Mouse (Mus musculus) limb, embryonic 11.5 days (tissue): ENCODE measurements around the gene Preb. TPM values are rescaled to one million over a fixed set of nuclear protein-coding genes. Genes with fewer than 3 reads are reported as not detected.

Experiments
- ATAC-seq: fragments of 200-750 bp; cut with Nextera tagmentation; 2 replicates; pipeline ENCODE4 v1.8.0; 2017; ENCODE audit warnings: low read depth; ENCODE audit not compliant: insufficient number of reproducible peaks, low FRiP score, low TSS enrichment
- DNase-seq: peaks from one replicate; pipeline ENCODE4 v3.0.0-alpha.2; 2015; ENCODE audit warnings: low spot score
- H3K27ac ChIP-seq: fragments of 300-500 bp; sonication (generic); replicated peaks from 2 replicates; pipeline ENCODE4 v1.5.1; 2014; ENCODE audit warnings: low read depth, mild to moderate bottlenecking, low read length
- H3K27me3 ChIP-seq: fragments of 300-500 bp; sonication (generic); 2 replicates; pipeline ENCODE4 v1.6.1; 2014; ENCODE audit warnings: mild to moderate bottlenecking, low read length, mixed read lengths; ENCODE audit not compliant: control insufficient read depth, insufficient read depth
- H3K36me3 ChIP-seq: fragments of 300-500 bp; sonication (generic); 2 replicates; pipeline ENCODE4 v1.6.1; 2014; ENCODE audit warnings: mild to moderate bottlenecking, low read length, moderate library complexity, mixed read lengths; ENCODE audit not compliant: control insufficient read depth, insufficient read depth
- H3K4me1 ChIP-seq: fragments of 300-500 bp; sonication (generic); 2 replicates; pipeline ENCODE4 v1.6.1; 2014; ENCODE audit warnings: low read length, mixed read lengths; ENCODE audit not compliant: control insufficient read depth, insufficient read depth
- H3K4me2 ChIP-seq: fragments of 300-500 bp; sonication (generic); 2 replicates; pipeline ENCODE4 v1.6.1; 2014; ENCODE audit warnings: low read depth, mild to moderate bottlenecking, moderate library complexity; ENCODE audit not compliant: severe bottlenecking
- H3K4me3 ChIP-seq: fragments of 300-500 bp; sonication (generic); 2 replicates; pipeline ENCODE4 v1.5.1; 2014; ENCODE audit warnings: low read depth, low read length
- H3K9ac ChIP-seq: fragments of 300-500 bp; sonication (generic); 2 replicates; pipeline ENCODE4 v1.6.1; 2014; ENCODE audit warnings: mild to moderate bottlenecking, low read length
- H3K9me3 ChIP-seq: fragments of 300-500 bp; sonication (generic); 2 replicates; pipeline ENCODE4 v1.6.1; 2016; ENCODE audit warnings: low read length; ENCODE audit not compliant: control insufficient read depth
- WGBS: fragments of 180-500 bp; shearing (Covaris S2); extraction: QIAGEN DNeasy Blood & Tissue Kit; methylation state at CpG from one replicate; pipeline ENCODE4 v1.1.7; 2014; 5-methylcytosine and 5-hydroxymethylcytosine counted together
- polyA plus RNA-seq: library from polyadenylated mRNA; unstranded; fragments of >200 nt; fragmentation: Nextera tagmentation; extraction: Ambion mirVana; gene quantifications from 2 replicates; pipeline ENCODE4 v1.2.1, GENCODE M21; 2014

Preb gene
- polyA plus RNA-seq, 1 experiment from 2014 or later, result 96.5 TPM

DNA sequence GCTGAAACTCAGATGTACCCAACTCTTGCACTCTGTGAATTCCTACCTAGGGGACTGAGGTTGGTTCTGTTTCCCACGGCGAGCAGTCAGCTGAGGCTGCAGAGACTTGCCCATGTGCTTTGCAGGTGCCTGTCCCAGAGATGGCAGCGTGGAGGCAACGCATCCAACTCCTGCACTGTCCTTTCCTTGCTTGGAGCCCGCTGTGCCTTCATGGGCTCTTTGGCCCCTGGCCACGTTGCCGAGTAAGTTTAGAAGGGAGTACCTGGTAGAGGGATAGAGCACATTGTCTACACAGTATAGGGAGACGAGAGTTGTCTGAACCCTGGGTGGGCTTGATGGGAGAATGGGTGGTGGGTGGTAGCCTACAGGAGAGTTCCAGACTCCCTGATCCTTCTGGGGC, 35.5 kb downstream of the Preb start:
- H3K4me2 ChIP-seq, result no peak overlapping the region
- ATAC-seq (no peak), DNase-seq (no peak)
- 78% methylated on average over 8 of the region's 8 CpGs for WGBS
- H3K36me3 ChIP-seq, result peaks cover 3% of the 10 kb centered on the region; the same call in 1 of the 2 replicates
- no peaks in the 10 kb centered on the region for H3K27me3 ChIP-seq
- no peak overlapping the region for H3K9ac ChIP-seq
- H3K27ac ChIP-seq, result no peak overlapping the region
- H3K4me1 ChIP-seq, result peaks cover 8% of the 10 kb centered on the region
- no peak overlapping the region for H3K4me3 ChIP-seq
- no peaks in the 10 kb centered on the region for H3K9me3 ChIP-seq

DNA sequence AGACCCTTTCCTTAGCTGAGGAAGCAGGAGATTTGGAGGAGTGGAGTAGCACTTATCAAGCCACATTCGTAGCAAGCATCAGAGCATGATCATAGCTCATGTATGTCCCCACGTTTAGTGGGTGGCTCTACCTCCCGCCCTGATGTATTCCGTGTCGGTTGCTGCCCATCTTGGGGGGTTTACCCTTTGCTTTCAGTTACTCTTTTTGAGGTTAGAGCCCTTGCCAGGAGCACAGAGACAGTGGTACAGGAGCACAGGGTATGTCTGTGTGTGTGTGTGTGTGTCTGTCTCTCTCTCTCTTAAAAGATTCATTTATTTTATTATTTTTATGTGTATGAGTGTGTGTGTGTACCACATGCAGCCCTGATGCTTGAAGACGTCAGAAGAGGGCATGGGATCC, 37.0 kb downstream of the Preb start:
- ATAC-seq (no peak), DNase-seq (no peak)
- Histone ChIP-seq H3K9me3 (no peaks in the 10 kb centered on the region), H3K9ac (no peak overlapping the region), H3K36me3 (peaks cover 10% of the 10 kb centered on the region; the same call in 1 of the 2 replicates), H3K27ac (no peak overlapping the region), H3K4me1 (peaks cover 8% of the 10 kb centered on the region), H3K4me3 (no peak overlapping the region), H3K27me3 (no peaks in the 10 kb centered on the region), H3K4me2 (no peak overlapping the region)
- WGBS, result 89% methylated on average over 6 of the region's 6 CpGs

DNA sequence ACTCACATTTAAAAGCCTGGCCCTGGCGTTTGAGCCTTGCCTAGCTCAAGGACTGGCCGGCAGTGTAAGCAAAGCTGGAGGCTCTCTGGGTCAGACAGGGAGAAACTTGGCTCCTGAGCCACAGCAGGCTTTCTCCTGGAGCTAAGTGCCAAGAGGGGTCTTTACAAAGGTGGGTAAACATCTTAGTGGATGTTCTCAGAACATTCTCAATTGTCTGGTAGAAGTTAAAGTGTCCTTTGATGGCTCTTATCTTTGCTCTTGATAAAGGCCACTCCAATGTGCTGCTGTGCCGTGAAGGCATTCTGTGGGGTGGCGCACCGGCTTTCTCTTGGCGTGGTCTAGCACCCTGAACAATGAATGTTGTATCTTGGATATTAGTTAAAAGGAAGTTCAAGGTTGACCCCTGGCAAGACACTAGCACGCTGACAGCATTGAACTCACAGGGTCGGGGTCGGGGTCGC, 37.5 kb downstream of the Preb start:
- ATAC-seq, result no peak
- no peak for DNase-seq
- no peaks in the 10 kb centered on the region for H3K9me3 ChIP-seq
- no peak overlapping the region for H3K4me3 ChIP-seq
- no peak overlapping the region for H3K27ac ChIP-seq
- peaks cover 8% of the 10 kb centered on the region for H3K4me1 ChIP-seq
- H3K36me3 ChIP-seq, result peaks cover 14% of the 10 kb centered on the region; the same call in 1 of the 2 replicates
- 77% methylated on average over 10 of the region's 10 CpGs for WGBS
- H3K4me2 ChIP-seq, result no peak overlapping the region
- H3K27me3 ChIP-seq, result no peaks in the 10 kb centered on the region
- no peak overlapping the region for H3K9ac ChIP-seq

DNA sequence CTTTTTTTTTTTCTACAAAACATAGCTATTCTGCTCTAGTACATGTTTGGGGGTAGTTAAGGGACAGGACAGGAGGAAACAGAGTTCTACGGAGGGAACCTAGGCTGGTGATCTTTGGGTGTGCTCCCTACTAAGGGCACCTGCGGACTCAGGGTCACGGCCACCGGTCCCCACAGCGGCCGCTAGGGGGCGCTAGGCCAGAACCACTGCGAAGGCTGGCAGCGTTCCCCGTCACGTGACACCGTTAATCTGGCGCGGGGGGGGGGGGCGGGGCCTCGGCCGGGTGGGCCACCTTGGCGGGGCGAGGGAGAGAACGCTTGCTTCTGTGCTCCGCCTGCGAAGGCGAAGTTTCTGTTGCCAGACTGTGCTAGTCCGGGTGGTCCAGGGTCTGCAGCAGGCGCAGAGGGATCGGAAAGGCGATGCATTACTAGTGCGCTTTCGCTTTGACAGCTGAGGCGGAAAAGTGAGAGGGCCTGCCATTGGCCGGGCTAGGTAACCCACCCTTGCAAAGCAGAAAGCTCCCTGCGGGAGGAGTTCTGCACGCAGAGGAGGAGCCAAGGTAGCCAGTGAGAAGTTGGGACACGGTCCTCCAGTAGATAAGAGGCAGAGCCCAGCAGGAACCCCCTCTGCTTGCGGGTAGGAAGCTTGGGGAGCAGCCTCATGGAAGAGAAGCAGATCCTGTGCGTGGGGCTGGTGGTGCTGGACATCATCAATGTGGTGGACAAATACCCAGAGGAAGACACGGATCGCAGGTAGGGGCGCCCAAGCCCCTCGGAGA, 38.7 kb downstream of the Preb start, which contains the start of gene Khk:
Gene Khk, plus strand, starts transcription at position 176 of the 778 bp plus-strand sequence.
- Histone ChIP-seq H3K9ac (peak within 1 kb of the TSS; percentile 54), H3K27me3 (no peaks in the 10 kb centered on the region), H3K9me3 (no peaks in the 10 kb centered on the region), H3K27ac (peak within 1 kb of the TSS; percentile 71; the same call in 1 of the 2 replicates), H3K4me1 (peaks cover 8% of the 10 kb centered on the region), H3K36me3 (peaks cover 14% of the 10 kb centered on the region; the same call in 1 of the 2 replicates), H3K4me3 (peak within 1 kb of the TSS; percentile 37), H3K4me2 (peak within 1 kb of the TSS; percentile 67)
- WGBS, result under 1% methylated on average over 40 of the region's 40 CpGs
- ATAC-seq (peak; percentile 85), DNase-seq (peak; percentile 95)

DNA sequence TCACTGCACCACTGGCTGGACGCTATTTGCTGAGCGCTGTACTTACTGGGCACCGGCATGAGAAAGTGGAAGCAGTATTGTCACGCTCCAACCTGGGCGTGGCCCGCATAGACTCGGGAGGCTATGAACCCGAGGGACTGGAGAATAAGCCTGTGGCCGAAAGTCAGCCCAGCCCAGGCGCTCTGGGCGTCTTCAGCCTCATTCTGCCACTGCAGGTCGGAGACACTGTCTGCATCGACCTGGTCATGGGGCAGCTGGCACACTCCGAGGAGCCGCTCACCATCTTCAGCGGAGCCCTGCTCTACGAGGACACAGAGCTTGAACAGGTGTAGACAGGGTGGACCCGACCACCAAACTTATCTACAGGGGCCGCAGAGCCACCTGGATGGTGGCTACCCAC, 39.5 kb downstream of the Preb start:
- Histone ChIP-seq H3K4me3 (no peak overlapping the region), H3K9ac (no peak overlapping the region), H3K4me2 (no peak overlapping the region), H3K36me3 (peaks cover 14% of the 10 kb centered on the region; the same call in 1 of the 2 replicates), H3K9me3 (no peaks in the 10 kb centered on the region), H3K27me3 (no peaks in the 10 kb centered on the region), H3K27ac (no peak overlapping the region), H3K4me1 (peaks cover 12% of the 10 kb centered on the region)
- DNase-seq (no peak), ATAC-seq (0 out of 2 replicates have a peak, but pooled peaks have one; percentile 7)
- 67% methylated on average over 19 of the region's 19 CpGs for WGBS

DNA sequence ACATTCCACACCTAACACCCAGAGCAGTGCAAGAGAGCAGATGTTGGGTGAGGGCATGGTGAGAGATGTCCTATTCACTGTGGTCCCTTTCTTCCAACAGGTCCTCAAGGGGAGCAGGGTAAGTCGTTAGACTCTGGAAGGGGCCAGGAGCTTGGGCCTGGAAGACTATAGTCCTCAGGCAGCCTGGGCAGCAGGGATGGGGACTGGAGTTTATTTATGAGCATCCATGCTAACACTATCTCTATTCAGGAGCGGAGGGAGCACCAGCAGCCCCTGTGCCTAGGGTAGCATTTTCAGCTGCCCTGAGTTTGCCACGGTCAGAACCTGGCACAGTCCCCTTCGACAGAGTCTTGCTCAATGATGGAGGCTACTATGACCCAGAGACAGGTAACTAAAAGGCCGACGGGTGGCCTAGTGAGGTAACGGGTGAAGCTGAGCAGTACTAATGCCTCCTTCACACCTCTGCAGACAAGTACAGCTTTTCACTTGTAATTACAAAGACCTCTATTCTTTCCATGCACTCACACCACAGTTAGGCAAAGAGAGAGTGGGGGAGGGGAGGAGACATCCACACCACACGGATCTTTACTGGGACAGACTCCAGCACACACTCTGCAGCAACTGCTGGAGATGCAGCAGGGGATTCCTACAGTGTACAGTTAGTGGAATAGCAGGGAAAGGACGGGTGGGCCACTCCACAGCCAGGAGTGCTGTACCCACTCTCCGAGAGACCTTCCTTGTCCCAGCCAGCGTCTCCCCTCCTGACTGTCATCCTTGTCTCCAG, 40.1 kb downstream of the Preb start:
- Histone ChIP-seq H3K4me1 (peaks cover 17% of the 10 kb centered on the region), H3K4me3 (no peak overlapping the region), H3K9ac (no peak overlapping the region), H3K27me3 (no peaks in the 10 kb centered on the region), H3K4me2 (no peak overlapping the region), H3K36me3 (peaks cover 14% of the 10 kb centered on the region; the same call in 1 of the 2 replicates), H3K9me3 (no peaks in the 10 kb centered on the region), H3K27ac (no peak overlapping the region)
- DNase-seq (no peak), ATAC-seq (no peak)
- 75% methylated on average over 11 of the region's 11 CpGs for WGBS

DNA sequence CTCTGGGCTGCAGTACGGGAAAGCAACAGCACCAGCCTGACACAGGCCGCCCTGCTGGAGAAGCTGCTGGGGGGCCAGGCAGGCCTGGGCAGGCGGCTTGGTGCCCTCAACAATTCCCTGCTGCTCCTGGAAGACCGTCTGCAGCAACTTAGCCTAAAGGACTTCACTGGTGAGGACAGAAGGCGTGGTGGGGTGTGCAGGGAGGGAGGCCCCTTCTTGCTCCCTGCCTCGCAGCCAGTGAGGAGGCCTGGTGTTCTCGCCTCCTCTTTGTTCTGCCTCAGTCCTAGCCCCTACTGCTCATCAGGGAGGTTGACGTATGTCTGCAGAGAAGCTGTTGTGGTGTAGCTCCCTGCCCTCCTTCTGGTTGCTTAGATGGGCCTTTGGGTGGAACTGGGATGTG, 41.5 kb downstream of the Preb start:
- ATAC-seq, result no peak
- 78% methylated on average over 8 of the region's 8 CpGs for whole genome bisulfite sequencing
- Histone ChIP-seq H3K9me3 (no peaks in the 10 kb centered on the region), H3K4me1 (peaks cover 26% of the 10 kb centered on the region), H3K27me3 (no peaks in the 10 kb centered on the region), H3K27ac (no peak overlapping the region), H3K4me2 (no peak overlapping the region), H3K4me3 (no peak overlapping the region), H3K36me3 (peaks cover 14% of the 10 kb centered on the region; the same call in 1 of the 2 replicates), H3K9ac (no peak overlapping the region)
- DNase-seq, result no peak

DNA sequence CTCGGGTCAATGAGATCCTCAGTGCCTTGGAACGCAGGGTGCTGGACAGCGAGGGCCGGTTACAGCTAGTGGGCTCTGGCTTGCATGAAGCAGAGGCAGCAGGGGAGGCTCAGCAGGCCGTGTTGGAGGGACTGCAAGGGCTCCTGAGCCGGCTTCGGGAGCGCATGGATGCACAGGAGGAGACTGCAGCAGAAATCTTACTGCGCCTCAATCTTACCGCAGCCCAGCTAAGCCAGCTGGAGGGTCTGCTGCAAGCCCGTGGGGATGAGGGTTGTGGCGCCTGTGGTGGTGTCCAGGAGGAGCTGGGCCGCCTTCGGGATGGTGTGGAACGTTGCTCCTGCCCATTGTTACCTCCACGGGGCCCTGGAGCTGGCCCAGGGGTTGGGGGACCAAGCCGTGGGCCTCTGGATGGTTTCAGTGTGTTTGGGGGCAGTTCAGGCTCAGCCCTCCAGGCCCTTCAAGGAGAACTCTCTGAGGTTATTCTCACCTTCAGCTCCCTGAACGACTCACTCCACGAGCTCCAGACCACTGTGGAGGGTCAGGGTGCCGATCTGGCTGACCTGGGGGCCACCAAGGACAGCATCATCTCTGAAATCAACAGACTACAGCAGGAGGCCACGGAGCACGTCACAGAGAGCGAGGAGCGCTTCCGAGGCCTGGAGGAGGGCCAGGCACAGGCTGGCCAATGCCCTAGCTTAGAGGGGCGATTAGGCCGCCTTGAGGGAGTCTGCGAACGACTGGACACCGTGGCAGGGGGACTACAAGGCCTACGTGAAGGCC, 42.1 kb downstream of the Preb start:
- peaks cover 14% of the 10 kb centered on the region; the same call in 1 of the 2 replicates for H3K36me3 ChIP-seq
- H3K4me1 ChIP-seq, result peaks cover 26% of the 10 kb centered on the region
- no peaks in the 10 kb centered on the region for H3K27me3 ChIP-seq
- H3K27ac ChIP-seq, result no peak overlapping the region
- H3K9me3 ChIP-seq, result no peaks in the 10 kb centered on the region
- H3K4me3 ChIP-seq, result no peak overlapping the region
- no peak overlapping the region for H3K4me2 ChIP-seq
- no peak for DNase-seq
- H3K9ac ChIP-seq, result no peak overlapping the region
- WGBS, result 88% methylated on average over 31 of the region's 31 CpGs
- no peak for ATAC-seq
